Mouse (Mus musculus) embryonic facial prominence, embryonic 12.5 days (tissue): ENCODE data around the gene Cers1. TPM values are rescaled to one million over a fixed set of nuclear protein-coding genes. Genes with fewer than 3 reads are reported as not detected.

Experiments
- ATAC-seq: fragments of 200-750 bp; cut with Nextera tagmentation; 2 replicates; pipeline ENCODE4 v1.8.0; 2017; ENCODE audit not compliant: insufficient number of reproducible peaks, insufficient read depth, low FRiP score, low TSS enrichment
- H3K27ac ChIP-seq: fragments of 300-500 bp; sonication (generic); 2 replicates; pipeline ENCODE4 v1.5.1; 2016; ENCODE audit warnings: mild to moderate bottlenecking
- H3K27me3 ChIP-seq: fragments of 300-500 bp; sonication (generic); 2 replicates; pipeline ENCODE4 v1.6.1; 2016; ENCODE audit warnings: mild to moderate bottlenecking, moderate library complexity
- H3K36me3 ChIP-seq: fragments of 300-500 bp; sonication (generic); 2 replicates; pipeline ENCODE4 v1.6.1; 2016; ENCODE audit warnings: mild to moderate bottlenecking
- H3K4me1 ChIP-seq: fragments of 300-500 bp; sonication (generic); 2 replicates; pipeline ENCODE4 v1.6.1; 2016
- H3K4me2 ChIP-seq: fragments of 300-500 bp; sonication (generic); replicated peaks from 2 replicates; pipeline ENCODE4 v1.6.1; 2016; ENCODE audit warnings: mild to moderate bottlenecking, moderate library complexity
- H3K4me3 ChIP-seq: fragments of 300-500 bp; sonication (generic); 2 replicates; pipeline ENCODE4 v1.5.1; 2016; ENCODE audit warnings: mild to moderate bottlenecking
- H3K9ac ChIP-seq: fragments of 300-500 bp; sonication (generic); 2 replicates; pipeline ENCODE4 v1.6.1; 2016; ENCODE audit warnings: mild to moderate bottlenecking, moderate library complexity
- H3K9me3 ChIP-seq: fragments of 300-500 bp; sonication (generic); 2 replicates; pipeline ENCODE4 v1.6.1; 2016; ENCODE audit warnings: mild to moderate bottlenecking, moderate library complexity
- WGBS: fragments of 180-500 bp; shearing (Covaris S2); methylation state at CpG from one replicate; pipeline ENCODE4 v1.1.7; 2016; 5-methylcytosine and 5-hydroxymethylcytosine counted together
- polyA plus RNA-seq: library from polyadenylated mRNA; unstranded; fragments of >200 nt; fragmentation: Nextera tagmentation; extraction: Ambion mirVana; gene quantifications from 2 replicates; pipeline ENCODE4 v1.2.1, GENCODE M21; 2016

Cers1 gene
- polyA plus RNA-seq, 1 experiment from 2014 or later, result 10.0 TPM

- Histone ChIP-seq H3K4me2 (no peak overlapping the region), H3K27me3 (no peaks in the 10 kb centered on the region), H3K4me1 (peaks cover 26% of the 10 kb centered on the region), H3K9me3 (no peaks in the 10 kb centered on the region), H3K36me3 (peaks cover 87% of the 10 kb centered on the region), H3K9ac (no peak overlapping the region), H3K4me3 (no peak overlapping the region), H3K27ac (no peak overlapping the region)
- no peak for ATAC-seq
- WGBS, result 92% methylated on average over 14 of the region's 14 CpGs
Observed at GRCm38 (mm10) chr8:70342007-70342406, 26.4 kb downstream of the Cers1 start.

GRCm38 (mm10) chr8:70343076-70343475 is 27.5 kb downstream of the Cers1 start:
- no peak for ATAC-seq
- H3K9ac ChIP-seq, result no peak overlapping the region
- no peak overlapping the region for H3K4me3 ChIP-seq
- peak overlapping the region; percentile 56 for H3K27ac ChIP-seq
- H3K36me3 ChIP-seq, result peaks cover 76% of the 10 kb centered on the region
- 29% methylated on average over 7 of the region's 7 CpGs for WGBS
- H3K27me3 ChIP-seq, result no peaks in the 10 kb centered on the region
- H3K4me1 ChIP-seq, result peaks cover 26% of the 10 kb centered on the region
- no peak overlapping the region for H3K4me2 ChIP-seq
- H3K9me3 ChIP-seq, result no peaks in the 10 kb centered on the region

GRCm38 (mm10) chr8:70343696-70344095 is 28.1 kb downstream of the Cers1 start:
- no peak for ATAC-seq
- peak overlapping the region; percentile 56 for H3K27ac ChIP-seq
- no peaks in the 10 kb centered on the region for H3K27me3 ChIP-seq
- H3K9ac ChIP-seq, result peak overlapping the region; percentile 30; the same call in 1 of the 2 replicates
- H3K4me2 ChIP-seq, result no peak overlapping the region
- no peak overlapping the region for H3K4me3 ChIP-seq
- peaks cover 74% of the 10 kb centered on the region for H3K36me3 ChIP-seq
- WGBS, result 63% methylated on average over 6 of the region's 6 CpGs
- H3K9me3 ChIP-seq, result no peaks in the 10 kb centered on the region
- peaks cover 26% of the 10 kb centered on the region for H3K4me1 ChIP-seq

- Histone ChIP-seq H3K4me1 (peaks cover 26% of the 10 kb centered on the region), H3K27ac (peak overlapping the region; percentile 56), H3K4me2 (no peak overlapping the region), H3K27me3 (no peaks in the 10 kb centered on the region), H3K36me3 (peaks cover 73% of the 10 kb centered on the region), H3K4me3 (no peak overlapping the region), H3K9me3 (no peaks in the 10 kb centered on the region), H3K9ac (0 out of 2 replicates have a peak overlapping the region, but pooled peaks have one; percentile 30)
- no peak for ATAC-seq
- WGBS, result 95% methylated on average over 2 of the region's 2 CpGs
Observed at GRCm38 (mm10) chr8:70344279-70344678, 28.7 kb downstream of the Cers1 start.

GRCm38 (mm10) chr8:70347443-70347842 is 31.9 kb downstream of the Cers1 start:
- Histone ChIP-seq H3K4me1 (peaks cover 53% of the 10 kb centered on the region), H3K27me3 (no peaks in the 10 kb centered on the region), H3K4me2 (no peak overlapping the region), H3K9ac (no peak overlapping the region), H3K27ac (no peak overlapping the region), H3K9me3 (no peaks in the 10 kb centered on the region), H3K36me3 (peaks cover 54% of the 10 kb centered on the region), H3K4me3 (no peak overlapping the region)
- 84% methylated on average over 4 of the region's 4 CpGs for WGBS
- no peak for ATAC-seq

DNA sequence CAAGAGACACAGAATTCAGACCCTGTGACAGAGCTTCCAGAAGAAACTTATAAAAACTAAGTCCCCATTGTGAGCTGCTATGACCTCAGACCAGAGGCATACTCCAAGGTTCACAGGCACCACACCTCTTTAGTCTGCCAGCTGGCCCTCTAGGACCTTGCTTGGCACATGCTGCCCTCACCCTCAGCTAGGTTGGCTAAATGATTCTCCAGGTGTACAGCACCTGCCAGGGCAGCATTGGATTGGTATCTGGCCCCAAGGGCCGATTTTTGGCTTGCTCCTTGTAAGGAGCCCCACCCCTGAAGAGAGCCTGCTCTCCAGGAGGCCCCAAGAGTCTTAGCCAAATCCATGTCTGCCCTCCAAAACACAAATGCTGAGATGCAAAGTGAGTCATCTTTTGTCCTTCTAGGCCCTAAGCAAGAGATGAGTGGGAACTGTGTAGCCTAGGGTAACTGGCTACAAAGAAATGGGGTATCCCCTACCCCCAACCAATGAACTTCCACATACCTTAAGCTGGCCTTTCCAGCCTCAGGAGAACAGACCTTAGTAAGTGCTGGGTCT is 32.4 kb downstream of the Cers1 start:
- Histone ChIP-seq H3K4me2 (no peak overlapping the region), H3K9me3 (no peaks in the 10 kb centered on the region), H3K4me1 (peaks cover 49% of the 10 kb centered on the region), H3K9ac (no peak overlapping the region), H3K36me3 (peaks cover 49% of the 10 kb centered on the region), H3K27me3 (no peaks in the 10 kb centered on the region), H3K27ac (no peak overlapping the region), H3K4me3 (no peak overlapping the region)
- 76% methylated on average over 1 of the region's 1 CpGs for WGBS
- no peak for ATAC-seq

GRCm38 (mm10) chr8:70351035-70351999 is 35.7 kb downstream of the Cers1 start:
- no peak overlapping the region for H3K27ac ChIP-seq
- H3K27me3 ChIP-seq, result no peaks in the 10 kb centered on the region
- peak overlapping the region; percentile 93 for H3K4me2 ChIP-seq
- peaks cover 28% of the 10 kb centered on the region for H3K36me3 ChIP-seq
- peak overlapping the region; percentile 99 for H3K9ac ChIP-seq
- ATAC-seq, result no peak
- peaks cover 34% of the 10 kb centered on the region for H3K4me1 ChIP-seq
- H3K9me3 ChIP-seq, result no peaks in the 10 kb centered on the region
- H3K4me3 ChIP-seq, result peak overlapping the region; percentile 100
- 47% methylated on average over 15 of the region's 15 CpGs for WGBS

GRCm38 (mm10) chr8:70352000-70352384 is 36.4 kb downstream of the Cers1 start:
- Histone ChIP-seq H3K27ac (no peak overlapping the region), H3K4me2 (peak overlapping the region; percentile 93), H3K27me3 (no peaks in the 10 kb centered on the region), H3K4me1 (peaks cover 34% of the 10 kb centered on the region), H3K9me3 (no peaks in the 10 kb centered on the region), H3K36me3 (peaks cover 22% of the 10 kb centered on the region), H3K9ac (peak overlapping the region; percentile 99), H3K4me3 (peak overlapping the region; percentile 100)
- no peak for ATAC-seq
- 24% methylated on average over 3 of the region's 3 CpGs for WGBS

DNA sequence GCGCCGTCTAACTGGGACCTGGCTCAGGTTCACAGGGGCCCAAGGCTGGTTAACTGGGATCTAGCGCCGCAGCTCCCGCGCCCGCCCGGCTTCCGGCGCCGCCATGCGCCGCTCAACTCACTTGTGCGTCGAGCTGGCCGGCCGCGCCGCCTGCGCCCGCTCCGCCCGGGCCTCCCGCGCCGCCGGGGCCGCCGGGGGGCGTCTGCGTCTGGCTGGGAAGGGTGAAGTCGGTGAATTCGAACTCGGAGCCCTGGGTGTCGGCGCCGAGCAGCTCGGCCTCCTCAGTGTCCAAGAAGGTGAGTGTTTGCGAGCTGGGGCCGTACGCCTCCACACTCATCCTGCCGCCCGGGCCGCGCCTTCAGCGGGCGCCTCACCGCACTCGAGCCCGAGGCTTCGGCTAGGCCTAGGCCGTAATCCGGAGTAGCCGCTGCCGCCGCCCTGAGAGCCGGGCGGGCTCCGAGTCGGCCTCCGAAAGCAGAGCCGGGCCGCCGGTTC is 37.1 kb downstream of the Cers1 start:
- no peaks in the 10 kb centered on the region for H3K27me3 ChIP-seq
- H3K4me1 ChIP-seq, result peaks cover 34% of the 10 kb centered on the region
- no peaks in the 10 kb centered on the region for H3K9me3 ChIP-seq
- H3K27ac ChIP-seq, result peak overlapping the region; percentile 88
- H3K4me2 ChIP-seq, result peak overlapping the region; percentile 93
- peak overlapping the region; percentile 100 for H3K4me3 ChIP-seq
- H3K36me3 ChIP-seq, result peaks cover 22% of the 10 kb centered on the region
- ATAC-seq, result peak; percentile 13; the same call in 1 of the 2 replicates
- 1% methylated on average over 61 of the region's 64 CpGs for WGBS
- peak overlapping the region; percentile 99 for H3K9ac ChIP-seq

DNA sequence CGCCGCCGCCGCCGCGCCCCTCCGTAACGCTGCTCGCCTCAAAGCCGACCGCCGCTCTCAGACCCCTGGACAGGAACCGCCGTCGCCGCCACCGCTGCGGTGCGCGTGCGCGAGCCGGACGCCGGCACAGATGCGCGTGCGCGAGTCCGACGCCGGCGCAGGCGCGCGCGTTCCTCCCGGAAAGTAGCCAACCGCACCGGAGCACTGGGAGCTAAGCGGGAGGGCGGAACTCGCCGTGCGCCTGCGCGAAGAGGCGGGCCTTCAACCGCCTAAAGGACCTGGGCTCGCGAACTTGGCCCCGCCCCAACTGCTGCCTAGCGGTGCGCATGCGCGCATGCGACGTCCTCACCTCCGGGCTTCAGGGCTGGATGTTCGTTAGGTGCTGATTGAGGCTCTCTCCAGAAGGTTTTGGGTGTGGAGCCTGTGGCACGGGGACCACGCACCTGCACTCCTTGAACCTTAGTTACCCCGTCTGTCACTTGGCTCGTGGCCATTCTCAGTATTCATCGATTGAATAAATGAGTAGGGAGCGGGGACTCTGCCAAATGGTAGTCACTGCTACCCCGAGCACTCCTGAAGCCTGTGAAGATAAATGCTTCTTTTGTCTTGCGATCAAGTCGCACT is 37.7 kb downstream of the Cers1 start, which contains the start of gene Upf1:
Gene Upf1 (minus strand): TSS at position 85 of the 624 bp plus-strand sequence.
- ATAC-seq, result peak; percentile 73
- WGBS, result under 1% methylated on average over 64 of the region's 69 CpGs
- peak within 1 kb of the TSS; percentile 93 for H3K4me2 ChIP-seq
- peak within 1 kb of the TSS; percentile 100 for H3K4me3 ChIP-seq
- peak within 1 kb of the TSS; percentile 99 for H3K9ac ChIP-seq
- H3K27ac ChIP-seq, result peak within 1 kb of the TSS; percentile 88
- H3K36me3 ChIP-seq, result peaks cover 22% of the 10 kb centered on the region
- peaks cover 34% of the 10 kb centered on the region for H3K4me1 ChIP-seq
- no peaks in the 10 kb centered on the region for H3K9me3 ChIP-seq
- no peaks in the 10 kb centered on the region for H3K27me3 ChIP-seq

DNA sequence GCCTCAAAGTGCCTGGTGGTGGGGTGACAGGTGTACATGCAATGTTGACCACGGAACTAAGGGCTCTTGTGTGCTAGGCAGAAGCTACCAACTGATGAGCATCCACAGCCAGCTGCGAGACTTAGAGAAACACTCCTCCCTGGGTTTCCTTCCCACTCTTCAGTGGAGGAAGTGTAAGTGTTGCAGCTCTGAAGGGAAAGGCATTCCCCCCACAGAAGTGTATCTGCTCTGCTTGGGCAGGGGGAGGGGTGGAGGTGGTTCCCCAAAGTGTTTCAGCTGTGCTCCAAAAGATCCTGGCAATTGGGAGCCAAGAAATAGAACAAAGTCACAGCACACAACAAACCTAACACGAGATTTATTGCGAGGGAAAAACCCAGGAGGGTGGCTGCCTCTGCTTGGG is 38.4 kb downstream of the Cers1 start:
- peaks cover 15% of the 10 kb centered on the region for H3K36me3 ChIP-seq
- no peaks in the 10 kb centered on the region for H3K27me3 ChIP-seq
- peaks cover 34% of the 10 kb centered on the region for H3K4me1 ChIP-seq
- H3K27ac ChIP-seq, result peak overlapping the region; percentile 88
- peak overlapping the region; percentile 93 for H3K4me2 ChIP-seq
- no peak for ATAC-seq
- peak overlapping the region; percentile 99 for H3K9ac ChIP-seq
- H3K4me3 ChIP-seq, result peak overlapping the region; percentile 100
- 60% methylated on average over 4 of the region's 4 CpGs for WGBS
- no peaks in the 10 kb centered on the region for H3K9me3 ChIP-seq
